Mouse (Mus musculus) cerebellum, postnatal 25 days (tissue): ENCODE data around the gene Fam102b.
A peak's percentile ranks its signal among the peaks of the same experiment; 100 is the strongest.

Experiments
- DNase-seq, 2 experiments: peaks; one replicate each; pipeline ENCODE4 v3.0.0; 2021; ENCODE audit warnings: mixed read lengths in 2 of 2

The Fam102b gene

DNA sequence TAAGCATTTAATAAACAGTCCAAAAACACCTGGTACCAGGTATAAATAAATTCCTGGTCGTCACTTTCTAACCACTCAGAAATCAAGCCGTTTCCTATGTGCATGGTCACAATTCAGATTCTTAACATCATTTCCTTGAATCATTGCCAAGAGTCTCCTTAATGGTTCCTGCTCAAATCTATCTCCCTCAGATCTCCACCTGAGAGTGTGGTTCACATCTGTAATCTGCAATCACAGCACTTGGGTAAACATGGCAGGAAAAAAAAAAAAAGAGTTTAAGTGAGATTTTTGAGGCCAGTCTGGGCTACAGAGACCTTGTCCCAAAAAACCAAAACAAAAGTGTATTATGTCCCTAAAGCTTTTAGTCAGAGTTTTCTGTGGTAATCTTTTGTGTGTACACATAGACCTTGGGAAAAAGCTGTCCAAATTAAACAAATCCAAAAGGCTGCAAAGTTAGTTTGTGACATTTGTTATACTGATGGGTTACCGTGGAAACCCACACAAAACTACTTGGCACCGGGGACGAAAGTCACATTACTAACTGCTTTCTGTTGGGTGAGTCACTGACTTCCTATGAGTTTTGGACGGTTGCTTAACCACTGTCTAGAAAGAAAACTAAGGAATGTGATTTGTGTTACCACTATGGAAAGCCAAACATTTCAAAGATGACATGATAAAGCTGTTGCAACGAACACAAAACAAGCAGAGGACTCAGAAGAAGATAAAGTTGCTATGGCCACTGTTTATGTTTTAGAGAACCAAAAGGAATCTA is 16.7 kb downstream of the Fam102b start:
- DNase-seq: no peak

DNA sequence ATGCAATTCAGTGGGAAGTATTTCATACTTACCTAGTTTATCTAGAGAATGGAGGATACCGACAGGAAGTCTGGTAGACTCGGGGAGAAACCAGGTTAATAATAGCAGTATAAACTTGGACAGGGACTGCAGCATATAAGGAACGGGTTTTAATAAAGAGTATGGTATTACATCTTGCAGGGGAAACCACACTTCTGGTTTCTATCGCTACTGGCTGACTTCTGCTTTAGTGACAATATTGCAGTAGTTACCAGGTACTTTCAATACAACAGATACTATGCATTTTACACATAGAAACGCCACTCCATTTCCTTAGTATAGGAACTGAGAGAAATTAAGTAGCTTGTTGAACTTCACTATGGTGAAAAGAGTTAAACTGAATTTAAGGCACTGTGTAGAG is 19.2 kb downstream of the Fam102b start:
- no peak for DNase-seq

DNA sequence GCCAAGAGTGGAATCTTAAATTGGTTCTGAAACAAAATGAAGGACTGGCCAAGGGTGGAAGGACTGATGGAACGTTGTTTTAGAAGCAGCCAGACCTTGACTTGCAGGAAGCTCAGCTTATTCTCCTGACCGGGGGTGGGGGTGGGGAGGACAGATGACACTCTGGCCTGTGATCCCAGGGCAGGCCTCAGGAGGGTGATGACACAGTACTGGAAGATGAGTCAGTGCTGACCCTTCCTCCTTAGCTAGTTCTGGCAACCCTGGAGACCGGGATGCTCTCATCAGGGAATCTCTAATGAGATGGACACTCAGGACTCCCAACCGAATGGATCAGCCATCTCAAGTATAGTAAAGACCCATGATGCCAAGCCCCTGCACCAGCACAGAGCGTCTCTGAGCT is 21.6 kb downstream of the Fam102b start:
- DNase-seq: no peak

DNA sequence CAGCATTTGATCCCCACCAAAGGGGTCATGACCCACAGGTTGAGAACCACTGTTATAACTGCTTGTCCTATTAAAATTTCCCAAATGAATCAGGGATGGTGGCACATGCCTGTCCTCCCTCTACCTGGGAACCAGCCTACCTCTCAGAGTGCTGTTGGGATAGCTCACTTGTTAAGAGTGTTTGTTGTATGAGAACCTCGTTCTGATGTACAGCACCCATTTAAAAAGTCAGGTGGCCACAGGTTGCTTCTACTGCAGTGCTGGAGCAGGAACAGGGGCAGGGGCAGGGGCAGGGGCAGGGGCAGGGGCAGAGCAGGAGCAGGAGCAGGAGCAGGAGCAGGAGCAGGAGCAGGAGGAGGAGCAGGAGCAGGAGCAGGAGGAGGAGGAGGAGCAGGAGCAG is 28.2 kb downstream of the Fam102b start:
- DNase-seq: no peak

DNA sequence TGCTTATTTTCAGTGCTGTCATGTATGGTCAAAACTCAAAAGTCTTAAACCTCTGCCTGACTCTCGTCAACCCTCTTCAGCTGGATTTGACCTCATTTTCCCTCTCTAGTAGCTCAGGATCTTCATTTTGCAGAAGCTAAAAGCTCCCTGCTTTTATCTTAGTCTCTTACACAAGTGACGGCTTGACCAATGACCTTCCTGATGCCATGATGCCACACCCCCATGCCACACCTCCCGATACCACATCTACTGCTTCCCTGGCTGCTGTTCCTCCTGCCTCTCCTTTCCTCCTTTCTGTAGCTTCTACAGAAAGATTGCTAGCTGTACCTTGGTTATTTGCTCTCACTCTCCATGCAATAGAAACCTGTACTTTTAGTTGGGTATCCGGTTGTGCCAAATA is 29.6 kb downstream of the Fam102b start:
- no peak for DNase-seq

DNA sequence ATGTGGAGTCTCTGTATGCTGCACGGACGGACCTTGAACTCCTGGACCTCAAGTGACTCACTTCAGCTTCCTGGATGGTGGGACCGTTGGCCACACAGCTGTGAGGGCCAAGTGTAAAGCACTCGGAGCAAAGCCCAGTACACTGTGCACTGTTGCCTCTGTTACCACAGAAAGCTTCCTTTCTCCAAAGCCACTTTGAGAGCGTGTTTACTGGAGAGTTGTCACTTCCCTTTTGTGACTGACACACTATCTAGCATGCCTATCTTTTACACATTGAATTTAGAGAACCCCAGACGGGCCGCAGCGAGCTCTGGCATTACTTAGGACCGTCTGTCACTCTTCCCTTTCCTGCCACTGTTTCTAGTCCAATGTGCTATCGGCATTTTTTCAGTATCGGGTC is 30.1 kb downstream of the Fam102b start:
- no peak for DNase-seq

DNA sequence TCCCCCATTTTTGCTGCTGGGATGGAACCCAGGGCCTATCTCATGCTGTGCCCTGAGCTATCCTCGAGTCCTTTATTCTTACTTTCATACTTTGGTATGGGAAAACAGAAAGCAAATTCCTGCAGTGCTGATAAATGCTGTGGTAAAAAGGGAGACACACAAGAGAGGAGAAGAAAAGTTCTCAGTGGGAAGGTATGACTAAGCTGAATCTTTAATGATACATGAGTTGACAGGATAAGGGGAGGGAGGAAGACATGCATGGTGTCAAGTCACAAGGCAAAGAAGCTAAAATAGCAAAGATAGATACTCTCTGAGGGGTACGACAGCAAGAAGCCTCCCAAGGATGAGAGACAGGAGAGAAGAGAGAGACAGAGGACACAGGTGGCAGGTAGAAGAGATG is 32.0 kb downstream of the Fam102b start:
- DNase-seq: no peak

DNA sequence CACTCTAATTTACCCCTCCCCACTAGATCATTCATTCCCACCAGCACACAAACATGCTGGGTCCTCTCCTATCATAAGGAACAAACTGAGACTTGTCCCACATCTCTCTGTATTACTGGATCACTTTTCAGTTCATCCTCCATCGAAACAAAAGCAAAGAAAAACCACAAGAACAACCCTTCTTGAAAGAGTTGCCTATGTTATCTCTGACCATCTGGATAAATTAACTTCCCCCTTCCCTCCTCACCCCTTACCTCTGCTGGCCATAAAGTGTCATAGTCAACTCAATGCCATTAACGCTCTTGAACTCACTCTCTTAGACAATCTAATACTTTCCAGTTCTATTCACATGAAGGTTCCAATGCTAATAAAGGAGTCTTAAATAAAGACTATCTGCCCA is 32.9 kb downstream of the Fam102b start:
- no peak for DNase-seq

DNA sequence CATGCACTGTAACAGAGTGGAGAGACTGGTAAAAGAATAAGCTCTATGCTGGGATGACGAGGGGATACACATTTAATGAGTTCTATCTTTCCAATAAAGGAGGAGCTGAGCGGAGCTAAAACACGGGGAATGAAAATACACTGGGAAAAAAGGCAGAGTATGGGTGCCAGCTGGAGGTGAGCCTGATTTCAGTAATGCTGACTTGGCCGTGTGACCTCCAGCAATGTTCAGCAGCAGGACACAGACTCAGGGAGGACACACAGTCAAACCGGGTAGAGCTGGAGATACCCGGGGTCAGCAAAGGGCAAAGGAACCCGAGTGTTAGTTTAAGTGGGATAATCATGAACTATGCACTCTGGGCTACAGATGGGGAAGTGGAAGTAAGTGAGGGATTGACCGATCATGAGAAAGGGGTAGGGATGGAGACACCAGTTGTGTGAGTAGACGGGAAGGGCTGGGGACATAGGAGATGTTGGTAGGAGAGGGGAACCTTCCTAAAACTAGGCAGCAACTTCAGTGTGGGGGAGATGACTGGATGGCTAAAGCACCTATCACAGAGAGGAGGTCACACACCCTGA is 37.3 kb downstream of the Fam102b start:
- DNase-seq: peak in 1 of 2 experiments; percentile 23

DNA sequence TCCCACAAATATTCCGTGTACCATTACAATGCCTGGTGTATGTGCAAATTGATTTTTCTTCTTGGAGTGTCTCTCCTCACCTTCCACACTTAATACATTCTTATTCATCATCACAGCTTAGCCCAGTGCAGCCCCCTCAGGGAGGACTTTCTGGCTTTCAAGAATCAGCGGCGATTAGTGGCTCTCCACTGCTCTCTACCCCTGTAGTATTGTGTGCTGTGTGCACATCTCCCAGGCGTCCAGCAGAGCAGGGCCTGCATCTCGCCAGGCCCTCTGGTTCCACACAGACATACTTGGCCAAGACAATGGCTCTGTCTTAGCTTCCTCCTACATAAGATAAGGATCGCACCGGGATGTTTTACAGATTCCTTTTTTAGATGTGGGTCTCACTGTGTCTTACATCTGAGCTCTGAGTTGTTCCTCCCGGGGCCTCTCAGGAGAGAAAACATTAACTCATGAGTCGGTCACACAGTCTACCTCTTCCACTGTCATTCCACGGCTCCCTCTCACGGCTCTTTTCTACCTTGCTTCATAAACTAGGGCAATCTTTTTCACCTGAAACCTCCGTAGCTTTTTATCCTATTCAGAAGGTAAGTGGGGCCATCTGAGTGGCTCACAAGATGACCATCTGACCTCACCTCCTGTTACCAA is 40.3 kb downstream of the Fam102b start:
- DNase-seq: no peak

DNA sequence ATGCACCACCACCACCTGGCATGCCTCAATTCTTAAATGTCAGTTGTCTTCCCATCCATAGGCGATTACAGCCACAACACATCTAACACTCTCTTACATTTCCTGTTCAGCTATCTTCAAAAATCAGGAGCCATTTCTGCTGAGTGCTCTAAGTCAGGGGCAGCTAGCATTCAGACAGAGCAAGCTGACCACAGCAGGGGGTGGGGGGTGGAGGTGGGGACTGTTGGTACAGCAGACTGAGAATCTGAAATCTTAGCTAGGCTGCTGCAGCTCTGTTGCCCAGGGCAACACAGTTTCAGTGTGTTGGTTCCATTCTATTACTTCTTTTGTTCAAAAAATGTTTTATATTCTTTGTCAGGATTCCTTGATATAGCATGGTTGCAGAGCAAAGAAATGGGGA is 40.9 kb downstream of the Fam102b start:
- DNase-seq: peak in 1 of 2 experiments; percentile 27

DNA sequence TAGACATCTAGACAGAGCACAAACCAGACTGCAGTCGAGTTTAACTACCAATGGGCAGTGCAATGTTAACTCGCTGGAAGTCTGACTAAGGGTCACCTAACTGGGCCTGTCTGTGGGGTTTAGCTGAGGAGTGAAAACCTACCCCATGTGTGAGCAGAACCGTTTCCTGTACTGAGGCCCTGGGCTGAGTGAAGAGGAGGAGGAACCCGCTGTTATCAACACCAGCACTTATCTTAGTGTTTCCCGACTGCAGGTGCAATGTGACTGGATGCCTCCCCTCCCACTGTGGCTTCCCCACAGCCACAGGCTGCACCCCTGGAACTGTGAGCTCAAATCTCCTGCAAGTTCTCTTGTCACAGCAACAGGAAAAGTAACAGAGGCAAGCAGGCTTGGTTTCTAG is 43.4 kb downstream of the Fam102b start:
- DNase-seq: no peak

DNA sequence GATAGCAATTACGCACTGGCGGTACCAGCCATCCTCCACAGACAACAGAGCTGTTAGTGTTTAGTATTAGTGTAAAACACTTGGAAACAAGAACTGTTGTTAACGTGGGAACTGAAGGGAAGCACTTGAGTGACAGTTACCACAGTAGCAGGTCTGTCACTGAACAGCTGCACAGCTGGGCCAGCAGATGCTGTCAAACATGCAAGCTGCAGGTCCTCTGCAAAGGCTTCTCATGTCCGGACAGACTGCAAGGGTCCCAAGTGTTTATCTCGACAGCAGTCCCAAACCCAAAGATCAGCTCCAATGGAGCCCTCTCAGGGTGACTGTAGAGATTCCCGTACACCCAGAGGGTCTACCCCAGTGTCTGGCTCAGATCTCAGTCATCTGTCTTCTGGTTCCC is 45.5 kb downstream of the Fam102b start:
- DNase-seq: no peak

DNA sequence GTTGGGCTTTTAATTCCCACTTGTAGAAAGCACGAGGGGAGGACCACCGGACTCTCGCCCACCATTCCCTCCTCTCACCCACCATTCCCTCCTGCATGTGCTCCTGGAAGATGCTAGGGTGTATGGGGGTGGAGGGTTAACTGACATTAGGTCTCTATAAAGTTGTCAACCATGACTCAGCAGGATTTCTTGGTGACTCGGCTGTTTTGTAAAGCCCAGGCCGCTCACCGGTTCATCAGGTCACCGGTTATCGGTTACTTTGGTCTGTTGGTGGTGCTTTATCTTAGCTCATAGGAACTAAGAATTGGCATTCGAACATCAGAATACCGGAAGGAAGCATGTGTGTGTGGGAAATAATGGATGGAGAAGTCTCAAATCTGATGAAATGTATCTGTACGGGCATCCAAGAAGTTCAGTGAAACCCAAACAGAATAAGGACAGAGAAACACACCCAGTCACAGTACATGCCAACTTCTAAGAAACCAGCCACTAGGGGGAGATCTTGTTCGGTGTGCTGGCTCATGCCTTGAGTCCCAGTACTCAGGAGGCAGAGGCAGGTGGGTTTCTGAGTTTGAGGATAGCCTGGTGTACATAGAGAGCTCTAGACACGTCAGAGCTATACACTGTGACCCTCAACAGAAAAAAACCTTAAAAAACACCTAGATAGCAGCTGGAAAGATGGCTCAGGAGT is 49.9 kb downstream of the Fam102b start:
- DNase-seq: no peak

DNA sequence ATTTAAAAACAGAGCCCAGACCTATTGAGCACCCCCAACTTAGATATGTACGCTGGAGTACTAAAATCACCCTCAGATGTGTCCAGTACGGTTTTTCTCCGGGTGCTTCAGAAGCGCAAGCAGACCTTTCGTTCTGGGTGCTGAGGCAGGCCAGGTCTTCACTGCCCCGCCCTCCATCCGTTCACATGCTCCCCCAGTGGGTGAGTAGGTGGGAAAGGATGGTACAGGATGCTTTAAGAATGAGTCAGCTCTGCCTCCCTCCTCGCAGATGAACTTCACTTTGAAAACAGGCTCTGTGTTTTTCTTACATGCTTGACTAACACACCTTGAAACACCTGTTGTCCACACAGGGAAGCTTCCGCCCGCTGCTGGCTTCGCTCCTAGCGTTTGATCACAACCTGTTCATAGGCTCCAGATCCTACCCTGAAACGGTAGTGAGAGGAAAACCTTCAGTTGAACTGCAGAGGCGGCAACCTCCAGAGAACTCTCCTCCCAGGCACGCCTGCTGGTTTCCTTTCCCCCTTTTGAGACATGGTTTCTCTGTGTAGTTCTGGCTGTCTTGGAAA is 52.4 kb downstream of the Fam102b start:
- DNase-seq: peak; percentile 19 to 42

DNA sequence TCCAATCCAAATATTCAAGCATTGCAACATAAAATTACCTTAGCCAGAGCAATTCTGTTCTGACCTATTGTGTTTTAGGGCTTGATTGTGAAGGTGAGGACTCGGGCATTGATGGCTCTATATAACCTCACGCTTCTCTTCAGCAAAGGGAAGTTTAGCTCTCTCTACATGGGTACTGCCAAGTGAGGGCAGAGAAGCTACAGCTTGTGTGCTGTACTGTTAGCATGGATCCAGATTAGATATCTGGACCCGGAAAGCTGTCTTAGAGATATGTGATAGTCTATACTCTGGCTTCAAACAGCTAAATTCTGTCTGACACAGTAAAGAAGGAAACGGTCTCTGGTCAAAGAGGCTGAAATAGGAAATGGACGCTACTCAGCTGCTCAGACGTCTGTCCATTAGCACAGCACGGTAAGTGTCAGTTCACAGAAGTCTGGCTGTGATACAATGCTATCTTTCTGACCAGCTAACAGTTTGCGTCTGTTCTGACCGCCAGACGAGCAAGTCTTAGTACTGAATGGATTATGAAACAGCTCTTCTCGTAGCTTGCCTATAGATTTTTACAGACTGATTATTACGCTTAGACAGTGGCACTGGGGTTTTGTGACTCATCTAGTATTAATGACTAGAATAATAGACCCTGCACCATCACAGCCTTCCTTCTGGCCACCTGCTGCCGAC is 53.3 kb downstream of the Fam102b start:
- no peak for DNase-seq

DNA sequence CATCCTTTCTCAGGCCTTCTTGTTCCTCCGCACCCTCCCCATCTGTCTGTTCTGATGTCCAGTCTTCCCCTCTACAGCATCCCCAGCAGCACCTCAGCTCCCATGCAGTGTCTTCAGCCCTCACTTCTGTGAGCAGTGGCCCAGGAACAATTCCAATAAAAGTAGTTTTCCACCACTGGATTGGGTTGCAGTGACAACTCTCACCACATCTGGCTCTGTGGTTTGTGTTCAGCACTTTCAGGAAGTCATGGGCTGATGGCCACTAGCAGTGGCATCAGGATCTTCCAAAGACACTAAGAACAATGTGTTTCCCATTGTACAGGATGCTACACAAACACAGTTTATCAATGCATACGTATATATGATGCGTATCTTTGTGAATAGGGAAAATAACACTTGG is 61.4 kb downstream of the Fam102b start:
- DNase-seq: no peak

DNA sequence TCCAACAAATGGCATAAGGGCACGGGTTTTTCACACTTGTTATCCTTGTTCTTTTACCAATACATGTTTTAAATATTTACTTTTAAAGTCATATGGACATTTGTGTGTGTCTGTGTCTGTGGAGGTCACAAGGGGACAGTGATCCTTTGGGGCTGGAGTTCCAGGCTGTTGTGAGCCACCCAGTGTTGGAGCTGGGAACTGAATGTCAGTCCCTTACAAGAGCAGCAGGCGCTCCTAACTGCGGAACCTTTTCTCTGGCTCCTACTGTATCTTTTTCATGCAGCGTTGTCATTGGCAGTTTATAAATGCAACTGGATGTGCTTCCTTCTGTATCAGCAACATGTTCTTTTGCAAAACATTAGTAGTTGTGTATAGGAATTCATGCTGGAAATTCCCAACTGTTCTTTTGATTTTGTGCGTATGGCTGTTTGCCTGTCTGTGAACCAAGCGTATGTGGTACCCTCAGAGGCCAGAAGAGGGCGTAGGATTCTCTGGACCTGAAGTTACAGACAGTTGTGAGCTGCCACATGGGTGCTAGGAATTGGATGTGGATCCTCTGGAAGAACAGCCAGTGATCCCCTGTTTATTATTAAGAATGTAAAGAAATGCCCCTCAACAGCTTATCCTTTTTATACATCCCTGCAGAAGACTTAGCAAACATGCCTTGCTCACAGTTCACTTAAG is 62.9 kb downstream of the Fam102b start:
- peak; percentile 24 to 50 for DNase-seq

DNA sequence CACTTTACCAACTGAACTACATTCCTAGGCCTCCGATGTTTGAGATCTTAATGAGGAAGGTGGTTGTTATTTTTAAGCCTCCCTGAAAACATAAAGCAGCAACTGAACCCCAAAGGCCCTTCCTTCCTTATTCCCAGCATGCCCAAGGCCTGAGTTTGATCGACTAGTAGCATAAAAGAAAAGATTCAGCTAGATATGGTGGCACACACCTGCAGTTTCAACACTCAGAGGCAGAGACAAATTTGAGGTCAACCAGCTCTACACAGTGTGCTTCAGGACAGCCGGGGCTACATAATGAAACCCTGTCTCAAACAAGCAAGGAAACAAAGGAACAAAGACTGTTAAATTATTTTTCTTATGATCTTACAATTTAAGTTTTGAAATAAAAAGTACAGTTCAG is 63.6 kb downstream of the Fam102b start:
- DNase-seq: no peak

DNA sequence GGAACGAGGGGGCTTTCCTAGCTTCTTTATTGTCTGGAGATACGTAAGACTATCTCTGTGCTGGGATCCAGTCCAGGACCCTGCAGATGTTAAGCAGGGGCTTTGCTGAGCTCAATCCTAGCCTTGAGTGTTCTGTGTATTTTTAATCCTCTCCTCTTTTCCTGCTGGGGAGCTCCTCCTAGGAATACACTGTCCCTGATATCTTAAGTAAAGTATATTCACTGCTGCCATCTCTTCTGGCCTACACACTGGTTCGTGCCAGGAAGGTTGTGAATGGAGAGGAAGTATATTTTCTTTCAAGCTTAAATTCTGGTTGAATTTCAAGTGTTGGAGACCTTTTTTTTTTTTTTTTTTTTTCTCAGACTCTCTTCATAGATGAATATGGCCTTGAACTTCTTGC is 64.1 kb downstream of the Fam102b start:
- no peak for DNase-seq

DNA sequence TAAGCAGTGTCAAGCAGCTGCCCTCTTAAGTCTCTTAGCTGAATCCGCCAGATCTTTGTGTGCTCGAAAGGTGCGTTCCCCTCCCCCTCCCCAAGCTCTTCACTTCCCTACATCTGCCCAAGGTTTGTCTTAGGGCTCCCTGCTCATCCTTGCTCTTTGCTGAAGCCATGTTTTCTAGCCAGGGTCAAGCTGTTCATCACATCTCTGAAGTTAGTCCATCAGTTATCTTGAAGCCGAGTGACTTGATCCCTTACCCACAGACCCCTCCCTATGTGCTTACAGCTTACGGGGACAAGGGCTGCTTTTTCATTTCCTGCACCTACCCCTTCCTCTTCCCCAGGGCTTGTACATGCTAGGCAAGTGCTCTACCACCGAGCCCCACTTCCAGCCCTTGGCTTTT is 65.8 kb downstream of the Fam102b start:
- DNase-seq: no peak

DNA sequence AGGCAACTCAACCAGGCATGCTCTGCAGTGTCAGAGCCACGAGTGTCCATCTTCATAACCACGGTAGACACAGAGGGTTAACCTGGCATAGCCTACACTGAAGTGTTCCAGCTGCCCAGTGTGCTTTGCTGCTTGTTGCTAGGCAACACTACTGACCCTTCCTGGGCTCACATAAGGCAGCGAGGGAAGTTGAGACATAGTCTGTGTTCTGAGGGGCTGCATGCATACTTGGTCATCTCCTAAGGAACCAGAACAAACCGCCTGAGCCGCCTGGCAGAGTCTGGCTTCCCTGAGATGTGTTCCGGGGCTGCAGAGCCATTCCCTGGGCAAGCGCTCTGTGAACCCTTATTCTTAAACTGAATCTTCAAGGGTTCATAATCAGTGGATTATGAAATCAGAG is 66.2 kb downstream of the Fam102b start:
- DNase-seq: peak; percentile 36
